Mouse (Mus musculus) forebrain, embryonic 10.5 days (tissue): ENCODE results near the gene Ccdc142. TPM values are rescaled to one million over a fixed set of nuclear protein-coding genes. Genes with fewer than 3 reads are reported as not detected.

ENCODE experiments used
- DNase-seq: peaks from one replicate; pipeline ENCODE4 v3.0.0-alpha.2; 2017; ENCODE audit warnings: low spot score; ENCODE audit errors: extremely low spot score
- H3K27ac ChIP-seq: fragments of 300-500 bp; sonication (generic); 2 replicates; pipeline ENCODE4 v1.5.1; 2016; ENCODE audit warnings: mild to moderate bottlenecking
- H3K27me3 ChIP-seq: fragments of 300-500 bp; sonication (generic); 2 replicates; pipeline ENCODE4 v1.6.1; 2016; ENCODE audit warnings: mild to moderate bottlenecking; ENCODE audit not compliant: poor library complexity, severe bottlenecking
- H3K36me3 ChIP-seq: fragments of 300-500 bp; sonication (generic); replicated peaks from 2 replicates; pipeline ENCODE4 v1.6.1; 2016; ENCODE audit warnings: mild to moderate bottlenecking, moderate library complexity
- H3K4me1 ChIP-seq: fragments of 300-500 bp; sonication (generic); 2 replicates; pipeline ENCODE4 v1.6.1; 2016
- H3K4me3 ChIP-seq: fragments of 300-500 bp; sonication (generic); 2 replicates; pipeline ENCODE4 v1.5.1; 2016; ENCODE audit warnings: mild to moderate bottlenecking, moderate library complexity
- H3K9me3 ChIP-seq: fragments of 300-500 bp; sonication (generic); 2 replicates; pipeline ENCODE4 v1.6.1; 2016; ENCODE audit warnings: mild to moderate bottlenecking, moderate library complexity
- WGBS: fragments of 180-500 bp; shearing (Covaris S2); methylation state at CpG from one replicate; pipeline ENCODE4 v1.1.7; 2016; 5-methylcytosine and 5-hydroxymethylcytosine counted together
- polyA plus RNA-seq: library from polyadenylated mRNA; unstranded; fragments of >200 nt; fragmentation: Nextera tagmentation; extraction: Ambion mirVana; gene quantifications from 2 replicates; pipeline ENCODE4 v1.2.1, GENCODE M21; 2016

The Ccdc142 gene
- polyA plus RNA-seq, 1 experiment from 2014 or later, result 3.1 TPM

- H3K36me3 ChIP-seq, result peaks cover 9% of the 10 kb centered on the region; the same call in 1 of the 2 replicates
- peaks cover 45% of the 10 kb centered on the region for H3K4me1 ChIP-seq
- no peaks in the 10 kb centered on the region for H3K27me3 ChIP-seq
- H3K9me3 ChIP-seq, result no peaks in the 10 kb centered on the region
- H3K4me3 ChIP-seq, result peak within 1 kb of the TSS; percentile 67
- 23% methylated on average over 5 of the region's 5 CpGs for WGBS
- DNase-seq, result no peak
- peak within 1 kb of the TSS; percentile 91 for H3K27ac ChIP-seq
These were observed 23.9 kb downstream of the Ccdc142 start, which contains the start of gene Ino80b for GRCm38 (mm10) chr6:83125331-83125730. Gene Ino80b, minus strand, starts transcription at chr6:83125431.

- no peak overlapping the region for H3K27ac ChIP-seq
- H3K9me3 ChIP-seq, result no peaks in the 10 kb centered on the region
- no peak for DNase-seq
- H3K4me1 ChIP-seq, result peaks cover 32% of the 10 kb centered on the region
- H3K27me3 ChIP-seq, result no peaks in the 10 kb centered on the region
- H3K4me3 ChIP-seq, result no peak overlapping the region
- 91% methylated on average over 5 of the region's 5 CpGs for WGBS
- H3K36me3 ChIP-seq, result peaks cover 9% of the 10 kb centered on the region; the same call in 1 of the 2 replicates
These were observed 26.0 kb downstream of the Ccdc142 start for GRCm38 (mm10) chr6:83127419-83127818.

GRCm38 (mm10) chr6:83131469-83132034 lies 30.2 kb downstream of the Ccdc142 start:
- no peak for DNase-seq
- no peaks in the 10 kb centered on the region for H3K36me3 ChIP-seq
- 87% methylated on average over 6 of the region's 6 CpGs for WGBS
- H3K27ac ChIP-seq, result no peak overlapping the region
- H3K4me1 ChIP-seq, result peaks cover 27% of the 10 kb centered on the region
- peaks cover 29% of the 10 kb centered on the region for H3K27me3 ChIP-seq
- H3K4me3 ChIP-seq, result no peak overlapping the region
- H3K9me3 ChIP-seq, result no peaks in the 10 kb centered on the region

- 90% methylated on average over 9 of the region's 9 CpGs for WGBS
- H3K4me1 ChIP-seq, result peaks cover 35% of the 10 kb centered on the region
- peaks cover 30% of the 10 kb centered on the region for H3K27me3 ChIP-seq
- no peaks in the 10 kb centered on the region for H3K9me3 ChIP-seq
- no peaks in the 10 kb centered on the region for H3K36me3 ChIP-seq
- DNase-seq, result no peak
- H3K4me3 ChIP-seq, result no peak overlapping the region
- no peak overlapping the region for H3K27ac ChIP-seq
These were observed 30.9 kb downstream of the Ccdc142 start for GRCm38 (mm10) chr6:83132176-83132919.

- WGBS, result 70% methylated on average over 3 of the region's 3 CpGs
- no peaks in the 10 kb centered on the region for H3K9me3 ChIP-seq
- no peak for DNase-seq
- no peak overlapping the region for H3K4me3 ChIP-seq
- peaks cover 53% of the 10 kb centered on the region for H3K4me1 ChIP-seq
- H3K27me3 ChIP-seq, result peaks cover 30% of the 10 kb centered on the region
- H3K36me3 ChIP-seq, result no peaks in the 10 kb centered on the region
- no peak overlapping the region for H3K27ac ChIP-seq
These were observed 32.8 kb downstream of the Ccdc142 start for GRCm38 (mm10) chr6:83134226-83134625.

- H3K4me3 ChIP-seq, result peak within 1 kb of the TSS; percentile 64
- DNase-seq, result no peak
- 54% methylated on average over 7 of the region's 7 CpGs for WGBS
- peak within 1 kb of the TSS; percentile 97 for H3K27ac ChIP-seq
- H3K36me3 ChIP-seq, result peaks cover 7% of the 10 kb centered on the region
- peaks cover 61% of the 10 kb centered on the region for H3K4me1 ChIP-seq
- H3K9me3 ChIP-seq, result no peaks in the 10 kb centered on the region
- H3K27me3 ChIP-seq, result peaks cover 30% of the 10 kb centered on the region
These were observed 33.6 kb downstream of the Ccdc142 start, which contains the start of gene Rtkn for GRCm38 (mm10) chr6:83134951-83135513. Gene Rtkn, plus strand, starts transcription at chr6:83135463.

- H3K27me3 ChIP-seq, result peaks cover 31% of the 10 kb centered on the region
- peaks cover 64% of the 10 kb centered on the region for H3K4me1 ChIP-seq
- peak overlapping the region; percentile 97 for H3K27ac ChIP-seq
- H3K4me3 ChIP-seq, result peak overlapping the region; percentile 64
- no peaks in the 10 kb centered on the region for H3K9me3 ChIP-seq
- WGBS, result 2% methylated on average over 37 of the region's 37 CpGs
- DNase-seq, result no peak
- peaks cover 9% of the 10 kb centered on the region for H3K36me3 ChIP-seq
These were observed 34.3 kb downstream of the Ccdc142 start for GRCm38 (mm10) chr6:83135571-83136161.

GRCm38 (mm10) chr6:83136291-83136880 lies 35.0 kb downstream of the Ccdc142 start:
- Histone ChIP-seq H3K36me3 (peaks cover 9% of the 10 kb centered on the region), H3K27me3 (peaks cover 38% of the 10 kb centered on the region), H3K4me1 (peaks cover 71% of the 10 kb centered on the region), H3K9me3 (no peaks in the 10 kb centered on the region), H3K4me3 (peak overlapping the region; percentile 64), H3K27ac (peak overlapping the region; percentile 97)
- 10% methylated on average over 5 of the region's 5 CpGs for WGBS
- DNase-seq, result no peak

- Histone ChIP-seq H3K4me3 (peak overlapping the region; percentile 64), H3K27ac (peak overlapping the region; percentile 97), H3K4me1 (peaks cover 78% of the 10 kb centered on the region), H3K9me3 (no peaks in the 10 kb centered on the region), H3K27me3 (peaks cover 45% of the 10 kb centered on the region), H3K36me3 (peaks cover 9% of the 10 kb centered on the region)
- WGBS, result under 1% methylated on average over 26 of the region's 26 CpGs
- peak; percentile 87 for DNase-seq
These were observed 35.6 kb downstream of the Ccdc142 start for GRCm38 (mm10) chr6:83136881-83137575.

- Histone ChIP-seq H3K9me3 (no peaks in the 10 kb centered on the region), H3K27ac (peak overlapping the region; percentile 97), H3K36me3 (peaks cover 9% of the 10 kb centered on the region), H3K27me3 (peaks cover 50% of the 10 kb centered on the region), H3K4me3 (peak overlapping the region; percentile 64), H3K4me1 (peaks cover 83% of the 10 kb centered on the region)
- DNase-seq, result peak; percentile 94
- under 1% methylated on average over 12 of the region's 12 CpGs for WGBS
These were observed 36.2 kb downstream of the Ccdc142 start for GRCm38 (mm10) chr6:83137576-83137950.

GRCm38 (mm10) chr6:83138056-83138455 lies 36.7 kb downstream of the Ccdc142 start:
- peak; percentile 71 for DNase-seq
- H3K4me3 ChIP-seq, result peak overlapping the region; percentile 64
- WGBS, result under 1% methylated on average over 11 of the region's 11 CpGs

GRCm38 (mm10) chr6:83140044-83140443 lies 38.6 kb downstream of the Ccdc142 start:
- peaks cover 9% of the 10 kb centered on the region for H3K36me3 ChIP-seq
- H3K4me3 ChIP-seq, result 0 out of 2 replicates have a peak overlapping the region, but pooled peaks have one; percentile 3
- 90% methylated on average over 8 of the region's 8 CpGs for WGBS
- peaks cover 84% of the 10 kb centered on the region for H3K4me1 ChIP-seq
- H3K27me3 ChIP-seq, result peaks cover 42% of the 10 kb centered on the region
- DNase-seq, result no peak
- no peaks in the 10 kb centered on the region for H3K9me3 ChIP-seq
- H3K27ac ChIP-seq, result 0 out of 2 replicates have a peak overlapping the region, but pooled peaks have one; percentile 11

More at GRCm38 (mm10) chr6:83138056-83138455, 36.7 kb downstream of the Ccdc142 start:
- peaks cover 55% of the 10 kb centered on the region for H3K27me3 ChIP-seq
- peaks cover 9% of the 10 kb centered on the region for H3K36me3 ChIP-seq
- H3K27ac ChIP-seq, result peak overlapping the region; percentile 97
- peaks cover 88% of the 10 kb centered on the region for H3K4me1 ChIP-seq
- no peaks in the 10 kb centered on the region for H3K9me3 ChIP-seq
